Mouse (Mus musculus) hematopoietic stem cell, adult 5-6 weeks (primary cell): ENCODE measurements around the gene Senp8. TPM values are rescaled to one million over a fixed set of nuclear protein-coding genes. Genes with fewer than 3 reads are reported as not detected.
A peak's percentile ranks its signal among the peaks of the same experiment; 100 is the strongest.

Experiments
- ATAC-seq, 2 experiments: fragments of 125-278 bp in 1 of 2; replicated peaks in 1 of 2; 2 replicates each; pipeline ENCODE4 v1.8.0; 2016 to 2017; ENCODE audit warnings: inconsistent platforms in 2 of 2, mild to moderate bottlenecking in 2 of 2, moderate number of reproducible peaks in 2 of 2, low read depth in 1 of 2, moderate TSS enrichment in 1 of 2; ENCODE audit not compliant: low FRiP score in 2 of 2, poor library complexity in 2 of 2, severe bottlenecking in 2 of 2, insufficient read depth in 1 of 2, low TSS enrichment in 1 of 2
- total RNA-seq: library from RNA; stranded (forward); fragments of 172-1452, 232-1000 nt; gene quantifications from 2 replicates; pipeline ENCODE4 v1.2.3, GENCODE M21; 2017

Senp8 gene
- total RNA-seq, 1 experiment from 2014 or later = 11.2 TPM

DNA sequence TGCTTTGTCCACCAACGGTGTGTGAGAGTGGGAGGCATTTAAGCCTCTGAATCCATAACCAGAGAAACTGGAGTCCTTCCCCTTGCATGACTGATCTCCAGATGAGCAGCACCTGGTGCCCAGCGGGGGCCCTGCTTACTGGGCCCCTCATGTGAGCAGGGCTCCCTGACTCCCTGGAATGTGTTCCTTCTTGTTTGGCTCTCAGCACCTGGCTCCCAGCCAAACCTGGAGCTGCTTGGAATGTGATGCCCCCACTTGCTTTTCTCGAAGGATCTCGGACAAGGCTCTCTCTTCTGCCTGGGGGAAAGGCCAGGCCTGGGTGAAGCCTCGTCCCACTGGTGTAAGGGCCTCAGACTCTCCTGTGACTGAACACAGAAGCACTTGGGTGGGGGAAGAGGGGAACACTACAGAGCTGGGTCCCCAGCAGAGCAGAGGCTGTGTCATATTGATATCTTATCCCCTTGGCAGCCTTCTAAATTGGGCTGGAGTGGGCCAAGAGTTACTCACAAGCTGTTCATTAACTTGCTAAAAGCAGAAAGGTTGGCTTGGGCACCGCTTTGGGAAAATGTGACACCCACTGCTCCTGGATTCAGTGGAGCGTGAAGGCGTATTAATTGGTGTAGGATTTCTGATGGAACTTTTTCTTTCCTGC, 26.6 kb downstream of the Senp8 start:
- no peak for ATAC-seq

DNA sequence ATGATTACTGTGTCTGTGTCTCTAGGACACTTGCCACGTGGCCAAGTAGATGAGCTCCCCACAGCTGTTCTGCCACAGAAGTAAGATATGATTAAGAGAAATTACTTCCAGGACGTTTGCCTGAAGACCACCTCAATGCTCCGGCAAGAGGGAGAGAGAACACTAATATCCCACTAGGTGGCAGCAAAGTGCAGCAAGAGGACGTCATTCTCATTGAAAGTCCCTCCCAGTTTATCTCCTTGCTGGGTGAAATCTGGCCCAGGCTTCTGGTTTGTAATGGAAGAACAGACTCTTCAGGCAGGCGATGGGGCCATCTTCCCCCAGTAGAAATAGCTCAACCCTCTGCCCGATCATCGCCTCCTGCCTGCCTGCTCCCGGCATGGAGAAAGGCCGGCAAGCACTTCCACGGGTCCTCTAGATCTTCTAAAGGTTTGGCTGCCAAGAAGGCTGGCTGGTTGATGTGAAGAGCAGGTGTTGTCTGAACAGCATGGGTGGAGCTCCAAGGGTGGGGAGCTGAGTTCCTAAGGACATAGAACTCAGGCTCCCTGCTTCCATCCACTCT, 27.3 kb downstream of the Senp8 start:
- ATAC-seq = peak; percentile 84 to 91

DNA sequence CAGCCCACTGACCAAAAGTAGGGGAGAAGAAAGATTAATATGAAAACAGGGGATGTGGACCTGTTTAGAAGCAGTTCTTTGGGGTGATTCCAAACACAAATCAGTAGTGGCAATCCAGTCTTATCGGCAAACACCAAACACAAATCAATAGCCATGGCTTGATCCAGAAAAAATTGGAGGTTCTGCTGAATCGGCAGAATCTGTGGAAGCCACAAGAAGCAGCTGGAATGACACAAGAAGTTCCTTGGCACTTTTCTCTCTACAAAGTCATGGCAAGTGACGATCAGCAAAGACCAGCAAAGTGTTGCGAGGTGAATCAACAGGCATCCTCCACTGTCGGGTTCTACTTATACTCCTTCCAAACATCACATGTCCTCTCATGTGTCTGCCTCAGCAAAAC, 29.4 kb downstream of the Senp8 start:
- no peak for ATAC-seq

DNA sequence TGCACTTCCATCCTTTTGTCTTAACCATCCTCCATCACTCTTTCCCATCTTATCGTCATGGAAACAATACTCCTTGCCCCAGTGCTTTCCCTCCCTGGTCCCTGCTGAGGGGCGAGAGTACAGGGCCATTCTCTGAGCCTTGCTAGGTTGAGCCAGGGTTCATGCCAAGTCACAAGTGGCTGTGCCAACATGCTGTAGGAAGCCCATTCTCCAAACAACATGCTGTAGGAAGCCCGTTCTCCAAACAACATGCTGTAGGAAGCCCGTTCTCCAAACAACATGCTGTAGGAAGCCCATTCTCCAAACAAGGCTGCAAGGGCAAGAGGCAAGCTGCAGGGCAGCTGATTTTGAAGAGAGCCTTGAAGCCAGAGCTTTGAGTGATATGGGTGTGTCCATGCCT, 32.3 kb downstream of the Senp8 start:
- no peak for ATAC-seq

DNA sequence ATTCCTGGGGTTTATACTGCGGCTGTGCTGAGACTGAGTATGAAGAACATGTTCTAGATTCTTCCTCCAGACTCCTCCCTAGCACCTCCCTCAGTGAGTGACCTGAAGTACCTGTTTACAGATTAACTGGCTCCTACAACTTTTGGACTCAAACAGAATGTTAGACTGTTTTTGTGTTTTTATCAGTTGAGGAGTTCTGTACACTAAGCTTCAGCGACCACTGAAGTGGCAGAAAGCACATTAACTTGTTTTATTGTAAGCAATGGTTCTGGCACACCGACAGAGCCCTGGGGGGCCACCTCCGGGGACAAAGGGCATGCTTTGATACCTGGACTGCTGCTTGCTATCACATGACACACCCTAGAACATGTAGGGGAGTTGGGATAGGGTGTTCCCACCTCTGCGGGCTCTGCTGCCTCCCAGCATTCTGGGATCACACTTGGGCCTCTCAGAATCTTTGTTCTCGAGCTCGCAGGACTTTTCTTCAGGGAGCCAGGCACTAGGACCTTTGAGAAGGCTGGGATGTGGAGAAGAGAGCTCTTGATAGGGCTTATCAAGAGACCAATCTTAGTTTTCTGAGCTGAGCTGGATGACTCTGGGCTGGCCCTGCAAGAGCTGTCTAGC, 34.1 kb downstream of the Senp8 start:
- ATAC-seq = no peak

DNA sequence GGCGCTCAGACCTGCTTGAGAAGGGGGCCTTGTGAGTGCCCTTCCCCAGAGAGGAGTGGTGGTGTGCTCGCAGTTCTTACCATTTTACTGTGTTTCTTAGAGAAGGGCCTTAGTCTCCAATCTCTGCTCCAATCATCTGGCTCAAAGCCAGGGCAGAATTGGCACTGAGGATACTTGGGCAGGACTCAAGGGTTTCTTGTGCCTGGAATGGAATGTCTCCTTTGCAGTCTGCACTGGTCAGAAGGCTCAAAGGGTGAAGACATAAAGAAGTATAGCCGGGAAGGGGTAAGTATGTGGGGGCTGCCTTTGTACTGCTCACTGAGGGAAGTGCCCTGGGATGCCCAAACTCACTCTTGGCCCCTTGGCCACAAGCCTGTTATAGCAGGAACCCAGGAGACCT, 41.3 kb downstream of the Senp8 start:
- ATAC-seq = no peak

DNA sequence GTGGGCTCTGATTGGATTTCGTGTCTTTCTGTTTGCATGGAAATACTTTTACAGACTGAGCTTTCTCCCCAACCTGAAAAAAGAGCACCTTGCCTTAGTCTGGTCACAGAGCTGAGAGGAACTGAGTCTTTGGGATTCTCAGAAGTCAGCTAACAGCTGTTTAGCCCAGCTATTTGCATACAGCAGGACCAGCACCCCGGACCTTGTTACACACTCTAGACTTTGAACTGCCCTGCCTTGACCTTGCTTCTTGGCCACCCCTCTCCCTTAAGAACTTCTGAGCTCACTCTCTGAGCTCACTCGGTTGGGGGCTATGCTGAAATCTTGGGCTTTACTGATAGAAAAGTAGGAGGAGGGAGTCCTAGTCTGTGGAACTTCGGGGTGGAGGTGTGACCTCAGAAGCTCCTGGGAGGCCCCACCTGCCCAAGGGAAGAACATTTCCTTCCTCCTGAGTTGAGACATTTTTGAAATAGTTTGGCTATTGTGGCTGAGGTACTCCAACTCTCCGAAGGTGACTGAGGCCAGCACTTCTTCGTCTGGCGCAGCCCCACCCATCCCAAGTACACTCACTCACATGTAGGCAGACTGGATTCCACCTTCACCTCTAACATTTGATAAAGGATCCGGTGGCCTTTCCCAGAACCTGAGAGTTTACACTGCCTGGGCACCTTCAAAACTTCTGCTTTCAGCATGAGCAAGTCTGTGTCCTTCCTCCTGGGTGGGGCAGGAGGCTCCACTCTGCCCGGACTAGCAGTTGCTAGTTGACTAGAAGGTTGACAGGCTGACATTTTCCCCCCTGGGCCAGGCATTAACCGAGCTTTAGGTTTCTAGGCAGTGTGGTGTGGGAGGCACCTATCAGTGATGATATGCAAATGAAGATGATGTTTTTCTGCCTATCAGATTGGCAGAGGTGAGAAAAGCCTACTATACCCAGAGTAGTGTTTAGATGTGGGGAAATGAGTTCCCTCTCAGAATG, 43.4 kb downstream of the Senp8 start:
- peak in 1 of 2 experiments; percentile 32; a peak in 1 of 4 replicates for ATAC-seq

DNA sequence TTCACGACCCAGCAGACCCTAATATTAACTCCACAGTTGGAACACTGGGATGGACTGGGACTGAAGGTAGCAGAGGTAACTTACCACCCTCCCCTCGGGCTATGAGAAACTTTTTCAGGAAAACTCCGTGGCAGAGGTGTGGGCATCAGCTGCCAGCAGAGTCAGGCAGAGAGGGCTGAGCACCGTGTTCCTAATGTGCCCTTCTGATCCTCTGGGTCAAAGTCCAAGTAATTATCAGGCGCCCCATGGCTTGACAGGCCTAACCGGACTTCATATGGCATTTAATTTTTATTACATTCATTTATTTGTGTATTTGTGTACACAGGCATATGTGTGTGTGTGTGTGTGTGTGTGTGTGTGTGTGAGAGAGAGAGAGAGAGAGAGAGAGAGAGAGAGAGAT, 47.4 kb downstream of the Senp8 start:
- no peak for ATAC-seq

DNA sequence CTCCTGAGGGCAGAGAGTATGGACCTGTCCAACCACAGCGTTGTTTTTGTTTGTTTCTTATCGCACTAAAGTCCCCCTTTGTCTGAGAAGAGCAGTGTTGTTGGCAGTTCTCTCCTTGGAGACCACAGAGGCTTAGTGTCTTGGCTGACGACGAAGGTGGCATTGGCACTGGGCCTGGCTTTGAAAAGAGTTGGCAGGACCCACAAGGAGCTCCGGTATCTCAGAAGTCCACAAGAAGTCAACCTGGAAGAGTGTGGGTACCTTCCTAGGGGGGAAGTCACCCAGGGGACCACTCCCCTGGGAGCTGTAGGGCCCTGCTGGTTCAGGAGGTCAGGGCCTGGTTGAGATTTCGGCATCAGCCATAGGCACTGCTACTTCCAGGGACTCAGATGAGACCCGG, 49.4 kb downstream of the Senp8 start:
- no peak for ATAC-seq

DNA sequence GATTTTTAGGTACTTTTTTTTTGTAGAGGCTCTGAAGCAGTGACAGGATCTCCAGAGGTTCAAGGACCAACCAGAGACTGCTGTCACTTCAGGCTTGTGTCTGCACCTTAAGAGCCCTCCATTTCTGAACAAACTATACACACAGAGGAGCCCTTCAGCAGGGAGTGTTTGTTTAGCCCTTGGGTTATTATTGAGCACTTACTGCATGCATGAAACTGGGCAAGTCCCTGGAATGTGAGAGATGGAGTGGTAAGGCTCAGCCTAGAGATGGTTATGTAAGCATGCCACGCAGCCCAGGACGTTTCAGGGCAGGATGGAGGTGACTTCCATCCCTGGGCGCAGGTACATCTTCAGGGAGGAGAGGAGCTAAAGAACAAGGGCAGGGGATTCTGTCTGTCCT, 54.1 kb downstream of the Senp8 start:
- ATAC-seq = no peak

DNA sequence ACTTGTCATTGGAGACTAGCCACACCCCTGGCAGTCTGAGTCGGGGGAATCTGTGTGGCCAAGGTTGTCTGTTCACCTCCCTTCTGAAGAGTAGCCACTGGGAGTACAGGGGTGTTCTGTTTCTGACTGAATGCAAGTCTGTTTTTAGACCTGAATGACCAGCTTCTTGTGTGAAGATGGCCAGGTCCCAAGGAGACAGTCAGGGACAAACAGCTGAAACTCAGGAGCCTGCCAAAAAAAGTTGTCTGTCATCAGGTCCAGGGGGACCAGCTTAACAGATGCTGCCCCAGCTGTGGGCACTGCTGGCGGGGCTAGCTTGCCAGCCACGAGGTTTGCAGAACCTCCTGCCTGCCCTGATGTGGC, 55.1 kb downstream of the Senp8 start:
- ATAC-seq = no peak

DNA sequence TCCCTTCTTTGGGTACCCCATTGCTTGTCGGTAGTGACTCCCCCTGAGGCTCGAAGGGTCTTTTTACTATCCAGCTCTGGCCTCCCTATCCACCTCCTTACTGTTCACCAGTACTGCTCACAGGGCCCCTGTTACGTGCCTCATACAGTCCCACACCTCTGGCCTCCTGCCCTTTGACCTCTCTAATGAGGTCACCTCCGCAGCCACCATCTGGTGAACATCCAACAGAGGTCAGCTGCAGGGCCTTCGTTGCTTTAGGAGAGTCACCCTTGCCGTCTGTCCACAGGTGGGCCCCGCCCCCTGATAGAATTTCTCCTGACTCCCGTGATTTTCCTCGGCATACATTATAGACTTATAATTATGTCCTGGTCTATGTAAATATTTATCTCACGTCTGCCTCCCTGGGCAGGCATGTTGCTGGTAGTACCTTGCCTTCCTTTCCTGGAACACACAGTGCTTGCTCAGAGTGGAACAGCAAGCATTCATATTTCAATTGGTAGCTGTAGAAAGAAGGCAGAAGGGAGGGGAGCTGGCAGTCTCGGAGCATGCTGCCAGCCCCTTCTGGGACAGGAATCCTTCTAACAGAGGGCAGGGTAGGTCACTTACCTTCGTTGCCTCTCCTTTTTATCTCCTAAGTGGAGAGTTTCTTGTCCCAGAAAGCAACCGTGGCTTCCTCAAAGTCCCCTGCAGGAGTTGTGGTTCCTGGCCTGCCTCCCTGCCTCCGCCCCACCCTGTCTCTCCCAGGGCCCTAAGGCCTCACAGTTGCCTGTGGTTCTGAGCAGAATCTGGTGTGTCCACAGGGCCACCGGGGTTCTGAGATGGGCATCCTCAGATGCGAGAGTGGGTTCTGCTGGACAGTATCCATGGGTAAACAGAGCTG, 55.7 kb downstream of the Senp8 start:
- ATAC-seq = peak in 1 of 2 experiments; percentile 40; a peak in 1 of 4 replicates

DNA sequence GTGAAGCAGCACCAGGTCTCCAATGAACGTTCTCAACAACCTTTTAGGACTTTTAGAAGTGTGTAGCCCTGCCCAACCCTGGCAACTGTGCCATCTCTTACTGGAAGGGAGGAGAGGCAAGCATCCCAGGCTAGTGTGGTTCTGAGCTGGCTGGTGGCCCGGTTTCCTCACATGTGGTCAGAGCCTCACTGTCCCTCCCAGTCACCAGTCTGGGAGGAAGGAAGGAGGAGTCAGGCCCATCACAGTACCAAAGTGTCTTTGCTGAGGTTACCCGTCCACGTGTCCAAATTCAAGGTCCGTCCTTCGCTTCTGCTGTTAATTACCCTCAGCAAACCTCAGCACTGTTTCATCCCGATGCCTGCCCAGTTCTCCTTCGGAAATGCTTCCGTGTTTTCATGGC, 58.4 kb downstream of the Senp8 start:
- ATAC-seq = peak in 1 of 2 experiments; percentile 43; a peak in 1 of 4 replicates

DNA sequence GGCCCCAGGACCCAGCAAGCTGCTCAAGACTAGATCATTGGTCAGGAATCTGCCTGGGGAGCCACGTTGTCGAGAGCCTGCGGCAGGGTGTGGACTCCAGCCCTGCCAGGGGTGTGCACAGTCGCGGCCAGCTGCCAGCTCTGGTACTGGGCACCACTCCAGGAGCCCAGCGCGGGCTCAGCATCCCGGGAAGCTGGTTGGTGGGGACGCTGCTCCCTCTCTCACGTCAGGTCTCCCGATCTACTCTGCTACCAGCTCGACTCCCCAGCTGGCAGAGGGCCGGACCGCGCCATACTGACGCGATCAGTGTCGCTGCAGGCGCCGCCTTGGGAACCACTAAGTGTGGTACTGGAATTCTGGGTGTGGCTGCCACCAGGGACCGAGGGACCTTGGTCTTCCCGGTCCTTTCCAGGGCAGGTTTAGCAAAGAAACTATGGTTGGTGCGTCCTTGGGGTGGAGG, 58.8 kb downstream of the Senp8 start:
- ATAC-seq = peak in 1 of 2 experiments; percentile 38; a peak in 3 of 4 replicates

DNA sequence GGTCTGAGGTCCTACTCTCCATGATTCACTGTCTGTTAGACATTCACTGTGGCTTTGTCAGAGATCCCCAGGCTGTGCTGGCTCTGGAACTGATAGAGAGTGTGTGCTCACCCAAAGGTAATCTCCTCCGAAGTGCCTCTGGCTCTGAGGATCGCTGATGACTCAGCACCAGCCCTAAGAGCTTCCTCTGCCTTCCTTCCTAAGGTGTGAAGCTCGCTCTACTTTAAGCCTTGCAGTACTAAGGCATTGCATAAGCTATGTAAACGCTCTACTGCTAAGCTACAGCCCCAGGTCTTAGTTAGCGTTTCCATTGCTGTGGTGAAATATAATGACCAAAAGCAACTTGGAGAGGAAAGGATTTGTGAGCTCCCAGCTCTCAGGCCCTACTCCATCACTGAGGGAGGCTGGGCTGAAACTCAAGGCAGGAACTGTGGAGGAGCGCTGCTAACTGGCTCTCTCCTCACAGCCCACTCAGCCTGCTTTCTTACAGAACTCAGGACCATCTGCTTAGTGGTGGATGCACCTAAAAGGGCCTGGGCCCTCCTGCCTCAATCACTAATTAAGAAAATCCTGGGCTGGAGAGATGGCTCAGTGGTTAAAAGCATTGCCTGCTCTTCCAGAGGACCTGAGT, 63.0 kb downstream of the Senp8 start:
- peak; percentile 29 to 46; a peak in 2 of 4 replicates for ATAC-seq
